Mouse (Mus musculus) layer of hippocampus, postnatal 25 days (tissue): ENCODE data around the gene Cmah. TPM values are rescaled to one million over a fixed set of nuclear protein-coding genes. Genes with fewer than 3 reads are reported as not detected.

Experiments
- total RNA-seq, 2 experiments: library from RNA; stranded (reverse); gene quantifications; 2 replicates each; pipeline ENCODE4 v1.2.3; 2021

The Cmah gene
- total RNA-seq, 2 experiments from 2014 or later, result 0.44 to 0.70 TPM

Other genes starting within 250 kb of the Cmah start
- 10 to 100 TPM; 40.5 to 49.9 TPM for gene Carmil1, start 46.6 kb upstream of the Cmah start, total RNA-seq